Mouse (Mus musculus): ENCODE results near the gene Rgs7.

DNA sequence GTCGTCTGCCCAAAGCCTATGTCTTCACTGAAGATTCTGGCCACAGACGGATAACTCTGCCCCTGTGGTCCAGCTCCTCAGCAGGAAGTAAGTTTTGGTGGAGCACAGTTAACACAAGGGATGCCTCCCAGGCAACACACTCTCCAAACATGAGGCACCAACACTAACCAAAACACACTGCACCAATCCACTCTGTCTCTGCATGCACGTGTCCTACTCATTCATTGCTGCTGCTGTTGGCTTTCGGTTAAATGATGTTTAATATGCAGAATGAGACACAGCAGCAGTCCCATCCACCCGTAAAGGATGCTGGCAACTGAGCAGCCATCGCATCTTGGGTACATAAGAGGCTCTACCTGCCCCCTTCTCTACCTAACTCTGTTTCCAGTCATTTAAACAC, 59.2 kb downstream of the Rgs7 start:
- TF ChIP-seq CTCF (IDR thresholded peaks at IDR 0.05; ENCODE audit: insufficient read depth, low read length) (no peak), POLR2A (IDR thresholded peaks at IDR 0.05; ENCODE audit: borderline replicate concordance, extremely low read depth, low read depth, low read length) (no peak)

Data from lung, adult 2 months (tissue).